Mouse (Mus musculus): Measurements from ENCODE around the gene Ripor3. TPM values are rescaled to one million over a fixed set of nuclear protein-coding genes. Genes with fewer than 3 reads are reported as not detected.

Ripor3 gene
- total RNA-seq, 2 experiments from 2014 or later = 0.29 to 0.31 TPM

GRCm38 (mm10) chr2:167942199-167942925 is 68.1 kb downstream of the Ripor3 start:
- peak overlapping the region; percentile 26; the same call in 1 of the 2 replicates for H3K4me3 ChIP-seq
- DNase-seq (ENCODE audit: low spot score in 2 of 2) = peak; percentile 54 to 60
- TF ChIP-seq CTCF (conservative IDR thresholded peaks at IDR 0.05) = no peak
- H3K27ac ChIP-seq = peak overlapping the region; percentile 78

DNA sequence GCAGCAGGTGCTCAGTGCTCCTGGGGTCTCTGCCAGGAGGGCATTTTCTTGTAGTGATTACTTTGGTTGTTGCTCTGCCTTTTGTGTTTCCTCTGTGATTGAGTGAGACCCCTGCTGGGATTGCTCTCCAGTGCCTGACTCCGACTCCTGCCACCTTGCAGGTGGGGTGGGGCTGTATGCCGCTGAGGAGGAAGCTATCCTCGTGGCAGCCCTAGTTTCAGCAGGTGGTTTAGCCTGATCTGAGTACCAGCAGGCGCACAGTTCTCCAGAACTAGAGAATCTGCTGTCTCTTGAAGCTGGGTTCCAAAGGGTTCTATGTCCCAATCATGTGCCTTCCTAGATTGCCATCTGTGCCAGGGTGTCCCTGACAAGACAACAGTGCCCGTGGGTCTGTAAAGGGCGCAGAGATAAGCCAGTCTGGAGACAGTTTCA is 68.7 kb downstream of the Ripor3 start:
- TF ChIP-seq CTCF (conservative IDR thresholded peaks at IDR 0.05) = no peak
- Histone ChIP-seq H3K4me3 (no peak overlapping the region; the same call in 1 of the 2 replicates), H3K27ac (peak overlapping the region; percentile 78)
- DNase-seq (ENCODE audit: low spot score in 2 of 2) = no peak

DNA sequence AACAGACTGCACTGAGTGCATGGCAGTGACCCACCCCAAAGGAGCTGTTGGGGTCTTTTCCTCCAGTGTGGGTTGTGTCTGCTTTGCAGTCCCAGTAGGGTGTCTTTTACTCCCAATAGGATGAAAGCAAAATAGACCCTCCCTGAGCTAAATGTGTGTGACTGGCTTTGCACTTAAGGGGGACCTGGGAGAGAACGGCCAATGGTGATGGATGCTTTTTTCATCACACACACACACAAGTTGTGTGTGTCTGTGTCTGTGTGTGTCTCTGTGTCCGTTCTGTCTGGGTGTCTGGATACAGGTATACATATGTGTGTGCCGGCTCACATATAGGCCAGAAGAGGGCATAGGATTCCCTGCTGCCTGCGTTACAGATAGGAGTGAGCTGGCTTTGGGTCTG is 69.1 kb downstream of the Ripor3 start:
- no peak for TF ChIP-seq CTCF (conservative IDR thresholded peaks at IDR 0.05)
- Histone ChIP-seq H3K27ac (peak overlapping the region; percentile 78), H3K4me3 (no peak overlapping the region)
- DNase-seq (ENCODE audit: low spot score in 2 of 2) = no peak

GRCm38 (mm10) chr2:167940636-167941035 is 69.8 kb downstream of the Ripor3 start:
- H3K4me3 ChIP-seq = no peak overlapping the region
- H3K27ac ChIP-seq = no peak overlapping the region
- DNase-seq (ENCODE audit: low spot score in 2 of 2) = no peak
- TF ChIP-seq CTCF (conservative IDR thresholded peaks at IDR 0.05) = no peak

- Histone ChIP-seq H3K27ac (no peak overlapping the region), H3K4me3 (no peak overlapping the region)
- no peak for TF ChIP-seq CTCF (conservative IDR thresholded peaks at IDR 0.05)
- no peak for DNase-seq (ENCODE audit: low spot score in 2 of 2)
Measured at GRCm38 (mm10) chr2:167939632-167940399, 70.6 kb downstream of the Ripor3 start.

DNA sequence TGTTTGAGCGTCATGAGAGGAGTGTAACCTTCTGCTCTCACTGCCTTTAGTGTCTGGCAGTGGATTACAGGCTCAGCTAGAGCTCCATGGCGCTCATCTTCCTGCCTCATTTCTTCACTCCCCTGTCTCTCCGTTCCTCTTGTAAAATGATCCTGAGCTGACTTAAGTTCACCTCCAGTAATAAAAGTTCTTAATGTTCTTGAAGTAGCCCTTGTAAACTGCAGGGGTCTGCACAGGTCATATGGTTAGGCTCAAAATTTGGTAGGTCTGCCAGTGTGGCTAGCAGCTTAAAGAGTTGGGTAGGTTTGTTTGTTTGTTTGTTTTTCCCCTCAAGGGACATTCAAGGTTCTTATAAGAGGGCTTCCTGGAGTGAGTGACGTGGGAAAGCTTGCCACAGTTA is 71.2 kb downstream of the Ripor3 start:
- no peak for TF ChIP-seq CTCF (conservative IDR thresholded peaks at IDR 0.05)
- no peak for DNase-seq (ENCODE audit: low spot score in 2 of 2)
- no peak overlapping the region for H3K4me3 ChIP-seq
- H3K27ac ChIP-seq = no peak overlapping the region

GRCm38 (mm10) chr2:167938786-167939185 is 71.6 kb downstream of the Ripor3 start:
- H3K27ac ChIP-seq = no peak overlapping the region
- DNase-seq (ENCODE audit: low spot score in 2 of 2) = no peak
- no peak overlapping the region for H3K4me3 ChIP-seq
- no peak for TF ChIP-seq CTCF (conservative IDR thresholded peaks at IDR 0.05)

- no peak for DNase-seq (ENCODE audit: low spot score in 2 of 2)
- TF ChIP-seq CTCF (conservative IDR thresholded peaks at IDR 0.05) = no peak
- H3K27ac ChIP-seq = no peak overlapping the region
- no peak overlapping the region for H3K4me3 ChIP-seq
Measured at GRCm38 (mm10) chr2:167935956-167936355, 74.5 kb downstream of the Ripor3 start.

- H3K4me3 ChIP-seq = peak overlapping the region; percentile 100
- TF ChIP-seq CTCF (conservative IDR thresholded peaks at IDR 0.05) = no peak
- peak overlapping the region; percentile 94 for H3K27ac ChIP-seq
- peak in 1 of 2 experiments; percentile 57 for DNase-seq (ENCODE audit: low spot score in 2 of 2)
Measured at GRCm38 (mm10) chr2:167933397-167933796, 77.0 kb downstream of the Ripor3 start.

GRCm38 (mm10) chr2:167932727-167933231 is 77.6 kb downstream of the Ripor3 start:
- no peak for DNase-seq (ENCODE audit: low spot score in 2 of 2)
- Histone ChIP-seq H3K4me3 (peak overlapping the region; percentile 100), H3K27ac (peak overlapping the region; percentile 94)
- no peak for TF ChIP-seq CTCF (conservative IDR thresholded peaks at IDR 0.05)

- TF ChIP-seq CTCF (conservative IDR thresholded peaks at IDR 0.05) = no peak
- DNase-seq (ENCODE audit: low spot score in 2 of 2) = peak; percentile 98 to 99
- peak within 1 kb of the TSS; percentile 94 for H3K27ac ChIP-seq
- peak within 1 kb of the TSS; percentile 100 for H3K4me3 ChIP-seq
Measured at GRCm38 (mm10) chr2:167931985-167932726, 78.3 kb downstream of the Ripor3 start, which contains the start of gene Ptpn1. Ptpn1 (plus strand) TSS chr2:167932057.

DNA sequence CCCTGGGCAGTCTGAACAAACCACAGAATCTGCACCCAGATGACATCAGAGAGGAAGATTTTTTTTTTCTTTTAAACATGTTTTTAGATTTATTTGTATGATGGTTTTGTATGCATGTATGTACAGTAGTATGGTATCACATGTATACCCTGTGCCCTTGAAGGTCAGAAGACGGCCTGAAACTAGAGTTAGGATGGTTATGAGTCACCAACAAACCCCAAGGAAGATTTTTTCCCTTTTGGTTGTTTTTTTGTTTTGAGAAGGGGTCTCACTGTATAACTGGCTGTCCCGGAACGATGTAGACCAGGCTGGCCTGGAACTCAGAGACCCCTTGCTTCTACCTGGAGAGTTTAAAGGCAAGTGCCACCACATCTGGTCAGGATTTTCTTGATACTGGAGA is 79.4 kb downstream of the Ripor3 start:
- H3K27ac ChIP-seq = no peak overlapping the region
- DNase-seq (ENCODE audit: low spot score in 2 of 2) = no peak
- H3K4me3 ChIP-seq = no peak overlapping the region
- no peak for TF ChIP-seq CTCF (conservative IDR thresholded peaks at IDR 0.05)

Other genes with a start within 250 kb of the Ripor3 start
- gene Ptpn1, start 78.6 kb downstream of the Ripor3 start, total RNA-seq (2021) = 10 to 100 TPM; 56.3 to 64.4 TPM
- 1 to 10 TPM; 3.6 to 4.3 TPM for gene Pard6b, start 70.4 kb upstream of the Ripor3 start, total RNA-seq (2021)
- 10 to 100 TPM; 90.5 to 96.3 TPM for gene Adnp, start 196.5 kb upstream of the Ripor3 start, total RNA-seq (2021)
- 10 to 100 TPM; 29.4 to 34.4 TPM for gene Gm20716, start 219.7 kb upstream of the Ripor3 start, total RNA-seq (2021)
- 10 to 100 TPM; 56.9 to 69.9 TPM for gene Dpm1, start 220.0 kb upstream of the Ripor3 start, total RNA-seq (2021)
- gene Mocs3, start 220.0 kb upstream of the Ripor3 start, total RNA-seq (2021) = 10 to 100 TPM; 20.7 to 20.9 TPM